Mouse (Mus musculus): ENCODE results near the gene Irs2.

Gene Irs2

GRCm38 (mm10) chr8:11010913-11011605 is 2.8 kb upstream of the Irs2 start:
- in situ Hi-C loops (cut with MboI; ENCODE audit: unreplicated experiment in 2 of 2): loop anchor here (5.0 to 10.0 kb wide), 5 partner anchors 84 to 1036 kb away; partner anchors contain the start of genes Abhd13 (in 2 of the 2) and Lig4 (in 2 of the 2)

- in situ Hi-C loops (cut with MboI; ENCODE audit: unreplicated experiment in 2 of 2): loop anchor here (5.0 to 10.0 kb wide), 5 partner anchors 83 to 1036 kb away; partner anchors contain the start of genes Abhd13 (in 2 of the 2) and Lig4 (in 2 of the 2)
Measured at GRCm38 (mm10) chr8:11010398-11010797, 2.1 kb upstream of the Irs2 start.

GRCm38 (mm10) chr8:11009431-11010071 is 1.3 kb upstream of the Irs2 start:
- in situ Hi-C loops (cut with MboI; ENCODE audit: unreplicated experiment in 2 of 2): loop anchor here (5.0 to 10.0 kb wide), 6 partner anchors 82 to 1035 kb away; partner anchors contain the start of genes Abhd13 (in 2 of the 2) and Lig4 (in 2 of the 2)

GRCm38 (mm10) chr8:11008842-11009420 is 673 bp upstream of the Irs2 start:
- in situ Hi-C loops (cut with MboI; ENCODE audit: unreplicated experiment in 2 of 2): loop anchor here in 1 of 2 experiments (5.0 kb wide), 1 partner anchor 177 kb away; no protein-coding TSS in a partner anchor

- in situ Hi-C loops (cut with MboI; ENCODE audit: unreplicated experiment in 2 of 2): loop anchor here in 1 of 2 experiments (5.0 kb wide), 1 partner anchor 175 kb away; no protein-coding TSS in a partner anchor
Measured at GRCm38 (mm10) chr8:11007581-11008378, 478 bp downstream of the Irs2 start.

GRCm38 (mm10) chr8:11007001-11007580 is 1.2 kb downstream of the Irs2 start:
- in situ Hi-C loops (cut with MboI; ENCODE audit: unreplicated experiment in 2 of 2): loop anchor here in 1 of 2 experiments (5.0 kb wide), 1 partner anchor 175 kb away; no protein-coding TSS in a partner anchor

- in situ Hi-C loops (cut with MboI; ENCODE audit: unreplicated experiment in 2 of 2): loop anchor here in 1 of 2 experiments (5.0 kb wide), 1 partner anchor 174 kb away; no protein-coding TSS in a partner anchor
Measured at GRCm38 (mm10) chr8:11006276-11006630, 2.0 kb downstream of the Irs2 start.

GRCm38 (mm10) chr8:11005460-11006275 is 2.6 kb downstream of the Irs2 start:
- in situ Hi-C loops (cut with MboI; ENCODE audit: unreplicated experiment in 2 of 2): loop anchor here in 1 of 2 experiments (5.0 kb wide), 1 partner anchor 173 kb away; no protein-coding TSS in a partner anchor

GRCm38 (mm10) chr8:11004781-11005459 is 3.3 kb downstream of the Irs2 start:
- in situ Hi-C loops (cut with MboI; ENCODE audit: unreplicated experiment in 2 of 2): loop anchor here (5.0 kb wide), 1 partner anchor 173 kb away; no protein-coding TSS in a partner anchor

GRCm38 (mm10) chr8:11003917-11004470 is 4.3 kb downstream of the Irs2 start:
- in situ Hi-C loops (cut with MboI; ENCODE audit: unreplicated experiment in 2 of 2): loop anchor here in 1 of 2 experiments (5.0 kb wide), 1 partner anchor 172 kb away; no protein-coding TSS in a partner anchor

GRCm38 (mm10) chr8:11003253-11003652 is 5.0 kb downstream of the Irs2 start:
- in situ Hi-C loops (cut with MboI; ENCODE audit: unreplicated experiment in 2 of 2): loop anchor here in 1 of 2 experiments (5.0 kb wide), 1 partner anchor 171 kb away; no protein-coding TSS in a partner anchor

- in situ Hi-C loops (cut with MboI; ENCODE audit: unreplicated experiment in 2 of 2): loop anchor here in 1 of 2 experiments (5.0 kb wide), 1 partner anchor 171 kb away; no protein-coding TSS in a partner anchor
Measured at GRCm38 (mm10) chr8:11002816-11003215, 5.4 kb downstream of the Irs2 start.

GRCm38 (mm10) chr8:11001062-11001549 is 7.2 kb downstream of the Irs2 start:
- in situ Hi-C loops (cut with MboI; ENCODE audit: unreplicated experiment in 2 of 2): loop anchor here in 1 of 2 experiments (5.0 kb wide), 1 partner anchor 169 kb away; no protein-coding TSS in a partner anchor

- in situ Hi-C loops (cut with MboI; ENCODE audit: unreplicated experiment in 2 of 2): no loop called here
Measured at GRCm38 (mm10) chr8:10999538-10999937, 8.7 kb downstream of the Irs2 start.

- in situ Hi-C loops (cut with MboI; ENCODE audit: unreplicated experiment in 2 of 2): no loop called here
Measured at GRCm38 (mm10) chr8:10996247-10996646, 12.0 kb downstream of the Irs2 start.

- in situ Hi-C loops (cut with MboI; ENCODE audit: unreplicated experiment in 2 of 2): no loop called here
Measured at GRCm38 (mm10) chr8:10995756-10996155, 12.5 kb downstream of the Irs2 start.

GRCm38 (mm10) chr8:10994390-10994954 is 13.8 kb downstream of the Irs2 start:
- in situ Hi-C loops (cut with MboI; ENCODE audit: unreplicated experiment in 2 of 2): no loop called here

Measured in v-Abl transformed pro-B cells (cell line).